Mouse (Mus musculus) brain, embryonic 14.5 days (tissue): ENCODE measurements around the gene Creb5. TPM values are rescaled to one million over a fixed set of nuclear protein-coding genes. Genes with fewer than 3 reads are reported as not detected.

Experiments used
- DNase-seq: peaks from one replicate; pipeline ENCODE4 v3.0.0-alpha.2; 2011; ENCODE audit warnings: low read depth
- CTCF ChIP-seq: fragments of 200-500 bp; IDR thresholded peaks from 2 replicates; pipeline ENCODE4 v1.5.1; 2012; ENCODE audit warnings: inconsistent platforms, mild to moderate bottlenecking, moderate library complexity, borderline replicate concordance; ENCODE audit not compliant: insufficient read depth, insufficient read length; ENCODE audit errors: extremely low read depth
- POLR2A ChIP-seq: fragments of 200-500 bp; IDR thresholded peaks from 2 replicates; pipeline ENCODE4 v1.6.1; 2012; ENCODE audit warnings: mild to moderate bottlenecking, inconsistent platforms, borderline replicate concordance; ENCODE audit not compliant: poor library complexity, insufficient read depth, insufficient read length, severe bottlenecking; ENCODE audit errors: extremely low read depth
- polyA plus RNA-seq: library from polyadenylated mRNA; depleted of rRNA; stranded (reverse); fragments of >200 nt; gene quantifications from 2 replicates; pipeline ENCODE4 v1.2.3, GENCODE M21; 2012; rRNA removed

Gene Creb5
- polyA plus RNA-seq: 3.9 and 4.3 TPM in 2 replicates

GRCm38 (mm10) chr6:53287038-53287561 is at the start of gene Creb5:
TSS of gene Creb5 (plus strand) at chr6:53287270.
- TF ChIP-seq POLR2A (no peak), CTCF (no peak)
- DNase-seq: peak; percentile 96

- DNase-seq: no peak
- no peak for TF ChIP-seq CTCF
- TF ChIP-seq POLR2A: no peak
Measured at GRCm38 (mm10) chr6:53259841-53260240, 27.2 kb upstream of the Creb5 start.

GRCm38 (mm10) chr6:53262401-53262800 is 24.7 kb upstream of the Creb5 start:
- TF ChIP-seq CTCF (no peak), POLR2A (no peak)
- DNase-seq: no peak

GRCm38 (mm10) chr6:53267036-53267435 is 20.0 kb upstream of the Creb5 start:
- peak; percentile 81 for DNase-seq
- TF ChIP-seq CTCF (peak; percentile 35; the same call in 1 of the 2 replicates), POLR2A (no peak)

GRCm38 (mm10) chr6:53267732-53268505 is 19.2 kb upstream of the Creb5 start:
- DNase-seq: peak; percentile 90
- TF ChIP-seq POLR2A (no peak), CTCF (no peak)

- no peak for DNase-seq
Measured at GRCm38 (mm10) chr6:53271216-53271615, 15.9 kb upstream of the Creb5 start.

GRCm38 (mm10) chr6:53271636-53272035 is 15.4 kb upstream of the Creb5 start:
- TF ChIP-seq CTCF: no peak
- no peak for TF ChIP-seq POLR2A
- DNase-seq: peak; percentile 70

More at GRCm38 (mm10) chr6:53271216-53271615, 15.9 kb upstream of the Creb5 start:
- TF ChIP-seq POLR2A: no peak
- no peak for TF ChIP-seq CTCF

- DNase-seq: peak; percentile 38
- no peak for TF ChIP-seq POLR2A
Measured at GRCm38 (mm10) chr6:53286389-53287037, 557 bp upstream of the Creb5 start.

- no peak for TF ChIP-seq POLR2A
- no peak for TF ChIP-seq CTCF
- peak; percentile 67 for DNase-seq
Measured at GRCm38 (mm10) chr6:53287562-53288381, 702 bp downstream of the Creb5 start.

- TF ChIP-seq POLR2A: no peak
- no peak for TF ChIP-seq CTCF
- DNase-seq: peak; percentile 83
Measured at GRCm38 (mm10) chr6:53288584-53289558, 1.8 kb downstream of the Creb5 start.
